Mouse (Mus musculus) small intestine, adult 2 months (tissue): ENCODE measurements at regions not wholly inside any gene's neighbourhood (a gene's known extent, or its start where the extent isn't known, plus 50 kb on each side); places are given as distances from the start of the nearest gene placed in this dataset.

Experiments
- CTCF ChIP-seq: fragments of 200-500 bp; IDR thresholded peaks from 2 replicates; pipeline ENCODE4 v1.5.1; 2012; ENCODE audit warnings: low read depth, mild to moderate bottlenecking, control low read depth, inconsistent platforms, low read length, moderate library complexity, mixed read lengths; ENCODE audit not compliant: insufficient replicate concordance, insufficient read length; ENCODE audit errors: extremely low read depth
- POLR2A ChIP-seq: fragments of 200-500 bp; IDR thresholded peaks from 2 replicates; pipeline ENCODE4 v1.6.1; 2012; ENCODE audit warnings: low read depth, mild to moderate bottlenecking, control low read depth, inconsistent platforms, low read length, moderate library complexity

DNA sequence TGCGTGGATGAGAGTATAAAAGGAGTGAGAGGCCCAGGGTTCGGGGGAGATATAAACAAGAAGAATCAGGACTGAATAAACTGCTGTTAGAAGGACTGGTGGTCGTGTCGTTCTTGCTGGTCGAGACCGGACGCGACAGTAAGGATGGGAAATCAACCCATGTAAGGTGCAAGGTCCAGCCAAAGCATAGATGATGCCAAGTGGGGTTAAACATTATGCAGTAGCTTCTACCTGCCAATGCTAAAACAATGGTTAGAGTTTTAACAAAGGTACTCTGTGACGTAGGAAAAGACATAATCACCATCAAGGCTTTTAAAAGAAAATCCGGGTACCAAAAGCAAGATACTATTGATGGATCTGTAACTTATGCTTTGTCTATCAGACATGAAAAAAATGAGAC, 58.4 kb upstream of the Tmc1 start:
- TF ChIP-seq POLR2A: no peak
- TF ChIP-seq CTCF: no peak
